Comparison of ENCODE assay signal across 27 mouse cellular contexts in the genomic region with DNA sequence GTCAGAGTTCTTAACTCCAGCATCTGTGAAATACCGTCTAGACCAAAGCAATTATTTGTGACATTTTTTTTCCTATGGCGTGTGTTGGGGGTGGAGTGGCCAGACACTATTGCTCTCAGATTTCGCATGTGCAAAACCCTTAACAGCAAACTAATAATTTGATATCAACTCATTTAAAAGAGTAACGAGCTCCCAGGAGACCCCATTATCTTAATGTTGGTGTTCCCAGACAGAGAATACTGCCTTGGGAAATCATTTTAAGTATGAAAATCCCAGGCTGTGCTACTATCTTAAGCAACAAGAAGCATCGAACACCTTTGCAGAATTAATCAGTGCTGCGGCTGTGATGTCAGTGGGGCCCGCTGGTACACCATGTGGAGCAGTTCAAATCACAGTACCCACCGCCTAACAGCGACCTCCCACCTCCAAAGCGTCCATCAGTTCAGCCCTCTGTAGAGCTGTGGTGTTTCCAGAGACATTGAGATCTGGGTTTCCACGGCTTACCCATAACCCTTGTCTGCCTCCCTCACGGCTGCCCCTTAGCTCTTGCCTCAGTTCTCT. TPM values are rescaled to one million over a fixed set of nuclear protein-coding genes. Genes with fewer than 3 reads are reported as not detected.
DNase-seq lines count a peak whose midpoint lies in the region; ATAC-seq and TF ChIP-seq lines count a peak whose summit lies in the region.
"Had no signal": no experiment of that assay in that cellular context is flagged by ENCODE, and none has a peak within 500 bp of the region (broad histone marks: within the 10 kb centered on the region; RNA-seq: fewer than 3 reads in every experiment).

No protein-coding gene starts in this region.

- 73% methylated on average over 12 of the region's 12 CpGs for WGBS in embryonic facial prominence, embryonic 13.5 days
- 85% methylated on average over 12 of the region's 12 CpGs for WGBS in embryonic facial prominence, embryonic 10.5 days
- 87% methylated on average over 12 of the region's 12 CpGs for WGBS in midbrain, embryonic 11.5 days
- WGBS in midbrain, embryonic 10.5 days, result 91% methylated on average over 12 of the region's 12 CpGs
- WGBS in hindbrain, postnatal 0 days, result 69% methylated on average over 12 of the region's 12 CpGs
- WGBS in midbrain, embryonic 15.5 days, result 61% methylated on average over 12 of the region's 12 CpGs
- WGBS in stomach, postnatal 0 days, result 84% methylated on average over 12 of the region's 12 CpGs

- no peak for TF ChIP-seq CTCF in hindbrain, postnatal 0 days (IDR thresholded peaks at IDR 0.05; ENCODE audit: low read depth)
- TF ChIP-seq CTCF in stomach, postnatal 0 days (IDR thresholded peaks at IDR 0.05; ENCODE audit: low read depth), result no peak

- TF ChIP-seq EP300 in stomach, postnatal 0 days (optimal IDR thresholded peaks at IDR 0.05), result no peak

- no peak for ATAC-seq in embryonic facial prominence, embryonic 13.5 days (ENCODE audit: insufficient number of reproducible peaks, insufficient read depth, low FRiP score, low TSS enrichment, low read depth)
- ATAC-seq in midbrain, embryonic 11.5 days (ENCODE audit: low FRiP score), result peak; percentile 45; the same call in 1 of the 2 replicates
- ATAC-seq in hindbrain, postnatal 0 days, result 0 out of 2 replicates have a peak, but pooled peaks have one; percentile 17
- peak; percentile 45; the same call in 1 of the 2 replicates for ATAC-seq in midbrain, embryonic 15.5 days (replicated peaks)
- ATAC-seq in stomach, postnatal 0 days (ENCODE audit: low FRiP score, low TSS enrichment), result no peak
- ATAC-seq: forebrain, embryonic 16.5 days; intestine, postnatal 0 days had no signal

- H3K27ac ChIP-seq in embryonic facial prominence, embryonic 13.5 days, result 0 out of 2 replicates have a peak overlapping the region, but pooled peaks have one; percentile 16
- no peak overlapping the region for H3K27ac ChIP-seq in embryonic facial prominence, embryonic 10.5 days (replicated peaks)
- no peak overlapping the region for H3K27ac ChIP-seq in midbrain, embryonic 11.5 days (ENCODE audit: low read depth, low read length)
- no peak overlapping the region for H3K27ac ChIP-seq in midbrain, embryonic 10.5 days (replicated peaks)
- no peak overlapping the region for H3K27ac ChIP-seq in hindbrain, postnatal 0 days
- peak overlapping the region; percentile 8; the same call in 1 of the 2 replicates for H3K27ac ChIP-seq in midbrain, embryonic 15.5 days
- H3K27ac ChIP-seq in stomach, postnatal 0 days (replicated peaks), result no peak overlapping the region
- H3K27ac ChIP-seq: embryonic facial prominence, embryonic 15.5 days; gastrocnemius, adult 2 months; liver, embryonic 15.5 days; lung, embryonic 15.5 days had no signal

- H3K4me3 ChIP-seq in embryonic facial prominence, embryonic 13.5 days, result no peak overlapping the region
- no peak overlapping the region for H3K4me3 ChIP-seq in embryonic facial prominence, embryonic 10.5 days
- no peak overlapping the region for H3K4me3 ChIP-seq in midbrain, embryonic 11.5 days (ENCODE audit: low read depth, low read length)
- H3K4me3 ChIP-seq in midbrain, embryonic 10.5 days, result no peak overlapping the region
- no peak overlapping the region for H3K4me3 ChIP-seq in hindbrain, postnatal 0 days (ENCODE audit: low read length)
- H3K4me3 ChIP-seq in midbrain, embryonic 15.5 days, result no peak overlapping the region
- H3K4me3 ChIP-seq in stomach, postnatal 0 days (ENCODE audit: low read depth, low read length), result no peak overlapping the region
- H3K4me3 ChIP-seq: embryonic facial prominence, embryonic 15.5 days; gastrocnemius, adult 2 months; liver, embryonic 15.5 days; lung, embryonic 15.5 days had no signal

- no peaks in the 10 kb centered on the region for H3K9me3 ChIP-seq in embryonic facial prominence, embryonic 13.5 days
- H3K9me3 ChIP-seq in embryonic facial prominence, embryonic 10.5 days, result no peaks in the 10 kb centered on the region
- no peaks in the 10 kb centered on the region for H3K9me3 ChIP-seq in midbrain, embryonic 11.5 days (ENCODE audit: control insufficient read depth, low read length)
- H3K9me3 ChIP-seq in midbrain, embryonic 10.5 days (replicated peaks), result no peaks in the 10 kb centered on the region
- no peaks in the 10 kb centered on the region for H3K9me3 ChIP-seq in hindbrain, postnatal 0 days (ENCODE audit: low read length)
- no peaks in the 10 kb centered on the region for H3K9me3 ChIP-seq in midbrain, embryonic 15.5 days
- H3K9me3 ChIP-seq in stomach, postnatal 0 days (ENCODE audit: control insufficient read depth, low read length), result no peaks in the 10 kb centered on the region
- H3K9me3 ChIP-seq: embryonic facial prominence, embryonic 15.5 days; liver, embryonic 15.5 days; lung, embryonic 15.5 days had no signal

- no peak overlapping the region for H3K9ac ChIP-seq in embryonic facial prominence, embryonic 13.5 days
- H3K9ac ChIP-seq in midbrain, embryonic 11.5 days (ENCODE audit: low read length), result no peak overlapping the region
- H3K9ac ChIP-seq in hindbrain, postnatal 0 days (replicated peaks; ENCODE audit: low read length), result no peak overlapping the region
- H3K9ac ChIP-seq in midbrain, embryonic 15.5 days, result no peak overlapping the region
- H3K9ac ChIP-seq in stomach, postnatal 0 days (ENCODE audit: low read length), result no peak overlapping the region
- H3K9ac ChIP-seq: embryonic facial prominence, embryonic 15.5 days; liver, embryonic 15.5 days; lung, embryonic 15.5 days had no signal

- no peak overlapping the region for H3K4me2 ChIP-seq in embryonic facial prominence, embryonic 13.5 days
- H3K4me2 ChIP-seq in midbrain, embryonic 11.5 days, result no peak overlapping the region
- H3K4me2 ChIP-seq in hindbrain, postnatal 0 days (ENCODE audit: low read depth, low read length), result no peak overlapping the region
- no peak overlapping the region for H3K4me2 ChIP-seq in midbrain, embryonic 15.5 days
- H3K4me2 ChIP-seq in stomach, postnatal 0 days (replicated peaks; ENCODE audit: low read depth), result no peak overlapping the region
- H3K4me2 ChIP-seq: embryonic facial prominence, embryonic 15.5 days; heart, embryonic 11.5 days; liver, embryonic 15.5 days; lung, embryonic 15.5 days had no signal

- peaks cover 25% of the 10 kb centered on the region for H3K36me3 ChIP-seq in embryonic facial prominence, embryonic 13.5 days
- H3K36me3 ChIP-seq in embryonic facial prominence, embryonic 10.5 days (replicated peaks), result peaks cover 62% of the 10 kb centered on the region
- no peaks in the 10 kb centered on the region for H3K36me3 ChIP-seq in midbrain, embryonic 11.5 days (ENCODE audit: control insufficient read depth, insufficient read depth, low read length)
- H3K36me3 ChIP-seq in midbrain, embryonic 10.5 days, result peaks cover 52% of the 10 kb centered on the region
- H3K36me3 ChIP-seq in hindbrain, postnatal 0 days (ENCODE audit: insufficient read depth, low read length), result no peaks in the 10 kb centered on the region; the same call in 1 of the 2 replicates
- no peaks in the 10 kb centered on the region for H3K36me3 ChIP-seq in midbrain, embryonic 15.5 days (replicated peaks)
- H3K36me3 ChIP-seq in stomach, postnatal 0 days (ENCODE audit: control insufficient read depth, insufficient read depth, low read length), result peaks cover 7% of the 10 kb centered on the region
- H3K36me3 ChIP-seq: embryonic facial prominence, embryonic 15.5 days had no signal

- DNase-seq in embryonic facial prominence, embryonic 10.5 days (ENCODE audit: low spot score), result no peak
- no peak for DNase-seq in midbrain, embryonic 11.5 days (ENCODE audit: low spot score, missing footprints)
- DNase-seq in midbrain, embryonic 10.5 days (ENCODE audit: low spot score), result no peak
- DNase-seq in hindbrain, postnatal 0 days (ENCODE audit: low spot score), result no peak
- DNase-seq in stomach, postnatal 0 days (ENCODE audit: low spot score), result no peak
- DNase-seq in adrenal gland, adult (ENCODE audit: inconsistent age in 2 of 2, low spot score in 1 of 2), result no peak
- DNase-seq: adrenal gland, postnatal 10 days; cerebellum, adult 11-12 months; cerebellum, adult 9-11 months; embryo, embryonic 11 days; gastrocnemius, adult 2 months; gastrocnemius, postnatal 36 days; heart, adult 18-20 months; heart, postnatal 36 days; kidney, adult 9 months; kidney, postnatal 10 days; layer of hippocampus, postnatal 36 days; lung, postnatal 36 days had no signal

- H3K27me3 ChIP-seq in embryonic facial prominence, embryonic 13.5 days, result no peaks in the 10 kb centered on the region
- H3K27me3 ChIP-seq in embryonic facial prominence, embryonic 10.5 days (replicated peaks; ENCODE audit: low read depth, poor library complexity, severe bottlenecking), result no peaks in the 10 kb centered on the region
- H3K27me3 ChIP-seq in midbrain, embryonic 11.5 days (ENCODE audit: control insufficient read depth, insufficient read depth, low read length), result no peaks in the 10 kb centered on the region
- no peaks in the 10 kb centered on the region for H3K27me3 ChIP-seq in midbrain, embryonic 10.5 days (ENCODE audit: low read depth, poor library complexity, severe bottlenecking)
- no peaks in the 10 kb centered on the region for H3K27me3 ChIP-seq in hindbrain, postnatal 0 days (ENCODE audit: insufficient read depth, low read length)
- H3K27me3 ChIP-seq in midbrain, embryonic 15.5 days (replicated peaks), result no peaks in the 10 kb centered on the region
- H3K27me3 ChIP-seq in stomach, postnatal 0 days (ENCODE audit: control insufficient read depth, insufficient read depth, low read length), result no peaks in the 10 kb centered on the region
- H3K27me3 ChIP-seq: CH12.LX; embryonic facial prominence, embryonic 15.5 days; liver, embryonic 15.5 days; lung, embryonic 15.5 days had no signal

- H3K4me1 ChIP-seq in embryonic facial prominence, embryonic 13.5 days, result peaks cover 55% of the 10 kb centered on the region
- peaks cover 67% of the 10 kb centered on the region for H3K4me1 ChIP-seq in embryonic facial prominence, embryonic 10.5 days
- peaks cover 4% of the 10 kb centered on the region; the same call in 1 of the 2 replicates for H3K4me1 ChIP-seq in midbrain, embryonic 11.5 days (ENCODE audit: control insufficient read depth, insufficient read depth, low read length)
- peaks cover 52% of the 10 kb centered on the region for H3K4me1 ChIP-seq in midbrain, embryonic 10.5 days
- H3K4me1 ChIP-seq in hindbrain, postnatal 0 days (ENCODE audit: insufficient read depth, low read length), result no peaks in the 10 kb centered on the region
- peaks cover 37% of the 10 kb centered on the region for H3K4me1 ChIP-seq in midbrain, embryonic 15.5 days
- peaks cover 7% of the 10 kb centered on the region for H3K4me1 ChIP-seq in stomach, postnatal 0 days (replicated peaks; ENCODE audit: control insufficient read depth, insufficient read depth)

RNA-seq across cellular contexts. Expression of a gene that starts 15.4 kb away (rescaled TPM):
- 65.7 and 67.4 TPM in 2 replicates for polyA plus RNA-seq in embryonic facial prominence, embryonic 13.5 days (2015; fragmentation: Nextera tagmentation; extraction: Ambion mirVana)
- 82.6 and 84.7 TPM in 2 replicates for polyA plus RNA-seq in embryonic facial prominence, embryonic 10.5 days (2016; fragmentation: Nextera tagmentation; extraction: Ambion mirVana)
- polyA plus RNA-seq in midbrain, embryonic 11.5 days (2014; fragmentation: Nextera tagmentation; extraction: Ambion mirVana), result 67.1 and 76.3 TPM in 2 replicates
- 59.4 and 68.0 TPM in 2 replicates for polyA plus RNA-seq in midbrain, embryonic 10.5 days (2016; fragmentation: Nextera tagmentation; extraction: Ambion mirVana)
- 28.4 and 33.2 TPM in 2 replicates for total RNA-seq in hindbrain, postnatal 0 days (2014; rRNA removed)
- polyA plus RNA-seq in hindbrain, postnatal 0 days (2015; fragmentation: Nextera tagmentation; extraction: Ambion mirVana), result 18.6 and 20.5 TPM in 2 replicates
- 70.7 and 72.8 TPM in 2 replicates for polyA plus RNA-seq in midbrain, embryonic 15.5 days (2015; fragmentation: Nextera tagmentation; extraction: Ambion mirVana)
- polyA plus RNA-seq in stomach, postnatal 0 days (2015; fragmentation: Nextera tagmentation; extraction: Ambion mirVana), result 15.5 and 18.3 TPM in 2 replicates

Comparison
In these comparisons a context has a peak if more than half of its experiments do, and no peak if none do; other contexts are left out.
1. H3K27ac ChIP-seq: peak in embryonic facial prominence, embryonic 13.5 days (single experiment) and midbrain, embryonic 15.5 days (single experiment); none in embryonic facial prominence, embryonic 10.5 days (single experiment), midbrain, embryonic 11.5 days (single experiment), midbrain, embryonic 10.5 days (single experiment), hindbrain, postnatal 0 days (single experiment) and stomach, postnatal 0 days (single experiment).
2. ATAC-seq: peak in midbrain, embryonic 11.5 days (single experiment), hindbrain, postnatal 0 days (single experiment) and midbrain, embryonic 15.5 days (single experiment); none in embryonic facial prominence, embryonic 13.5 days (single experiment) and stomach, postnatal 0 days (single experiment).